Mouse (Mus musculus) layer of hippocampus, postnatal 36 days (tissue): ENCODE data around the gene Selenos. TPM values are rescaled to one million over a fixed set of nuclear protein-coding genes. Genes with fewer than 3 reads are reported as not detected.

Source experiments
- DNase-seq, 2 experiments: peaks; one replicate each; pipeline ENCODE4 v3.0.0; 2022
- total RNA-seq, 2 experiments: library from RNA; stranded (reverse); gene quantifications; 2 replicates each; pipeline ENCODE4 v1.2.3; 2021

Gene Selenos
- total RNA-seq, 2 experiments from 2014 or later = 53.5 to 55.9 TPM

- DNase-seq = peak in 1 of 2 experiments; percentile 22
Measured at GRCm38 (mm10) chr7:66087652-66088051, 8.2 kb downstream of the Selenos start.

- DNase-seq = no peak
Measured at GRCm38 (mm10) chr7:66088077-66088476, 8.6 kb downstream of the Selenos start.

GRCm38 (mm10) chr7:66090676-66091190, 11.3 kb downstream of the Selenos start:
- no peak for DNase-seq

- DNase-seq = no peak
Measured at GRCm38 (mm10) chr7:66091553-66091952, 12.1 kb downstream of the Selenos start.

GRCm38 (mm10) chr7:66092656-66093055, 13.2 kb downstream of the Selenos start:
- no peak for DNase-seq

- DNase-seq = no peak
Measured at GRCm38 (mm10) chr7:66094141-66094540, 14.7 kb downstream of the Selenos start.

- DNase-seq = no peak
Measured at GRCm38 (mm10) chr7:66098803-66099202, 19.4 kb downstream of the Selenos start.

GRCm38 (mm10) chr7:66101866-66102265, 22.4 kb downstream of the Selenos start:
- DNase-seq = no peak

- no peak for DNase-seq
Measured at GRCm38 (mm10) chr7:66104531-66104930, 25.1 kb downstream of the Selenos start.

- no peak for DNase-seq
Measured at GRCm38 (mm10) chr7:66105771-66106170, 26.3 kb downstream of the Selenos start.

GRCm38 (mm10) chr7:66106581-66107056, 27.2 kb downstream of the Selenos start:
- DNase-seq = no peak

GRCm38 (mm10) chr7:66107206-66107605, 27.8 kb downstream of the Selenos start:
- DNase-seq = no peak

- no peak for DNase-seq
Measured at GRCm38 (mm10) chr7:66107930-66108329, 28.5 kb downstream of the Selenos start.

GRCm38 (mm10) chr7:66108961-66109854, 29.8 kb downstream of the Selenos start, which contains the start of gene Chsy1:
Gene Chsy1, plus strand, starts transcription at chr7:66109515.
- peak; percentile 90 to 91 for DNase-seq

GRCm38 (mm10) chr7:66109855-66110635, 30.6 kb downstream of the Selenos start:
- DNase-seq = peak in 1 of 2 experiments; percentile 26

- no peak for DNase-seq
Measured at GRCm38 (mm10) chr7:66110636-66111112, 31.2 kb downstream of the Selenos start.

GRCm38 (mm10) chr7:66111211-66111610, 31.8 kb downstream of the Selenos start:
- no peak for DNase-seq

- no peak for DNase-seq
Measured at GRCm38 (mm10) chr7:66113561-66113960, 34.1 kb downstream of the Selenos start.

- DNase-seq = no peak
Measured at GRCm38 (mm10) chr7:66115821-66116343, 36.4 kb downstream of the Selenos start.

GRCm38 (mm10) chr7:66116906-66117482, 37.5 kb downstream of the Selenos start:
- DNase-seq = no peak

- no peak for DNase-seq
Measured at GRCm38 (mm10) chr7:66118046-66118445, 38.6 kb downstream of the Selenos start.

- no peak for DNase-seq
Measured at GRCm38 (mm10) chr7:66118796-66119195, 39.3 kb downstream of the Selenos start.
